Mouse (Mus musculus): ENCODE measurements around the gene Inafm1. TPM values are rescaled to one million over a fixed set of nuclear protein-coding genes. Genes with fewer than 3 reads are reported as not detected.
"Not testable (repeated sequence)": the region's sequence is repeated elsewhere in the genome, so short reads cannot be mapped to it uniquely, and the experiment has no call there.

Gene Inafm1
- polyA plus RNA-seq, 1 experiment from 2014 or later: 66.4 TPM

DNA sequence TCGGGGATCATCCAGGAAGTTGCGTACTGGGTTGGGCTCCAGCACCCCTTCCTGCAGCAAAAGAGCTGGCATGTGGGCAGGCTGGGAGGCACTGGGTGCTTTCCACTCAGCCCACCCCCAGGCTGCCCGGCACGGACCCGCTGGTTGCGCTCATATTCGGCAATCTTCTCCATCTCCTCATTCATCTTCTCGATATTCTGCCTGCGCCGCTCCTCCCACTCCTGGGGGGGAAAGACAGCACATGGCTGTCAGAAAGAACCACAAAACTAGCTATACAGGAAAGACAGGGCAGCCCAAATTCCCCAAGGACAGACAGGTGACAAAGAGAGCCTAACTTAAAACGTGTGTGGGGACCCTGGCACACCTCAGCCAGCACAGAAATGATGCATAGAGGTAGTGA, 7.3 kb upstream of the Inafm1 start:
- Histone ChIP-seq H3K4me2 (no peak overlapping the region), H3K9me3 (replicated peaks) (no peaks in the 10 kb centered on the region), H3K4me3 (replicated peaks) (no peak overlapping the region), H3K27me3 (replicated peaks) (no peaks in the 10 kb centered on the region), H3K27ac (replicated peaks) (no peak overlapping the region), H3K4me1 (peaks cover 13% of the 10 kb centered on the region), H3K36me3 (peaks cover 70% of the 10 kb centered on the region), H3K9ac (replicated peaks) (no peak overlapping the region)
- WGBS: 91% methylated on average over 11 of the region's 11 CpGs
- ATAC-seq (ENCODE audit: low FRiP score): no peak

DNA sequence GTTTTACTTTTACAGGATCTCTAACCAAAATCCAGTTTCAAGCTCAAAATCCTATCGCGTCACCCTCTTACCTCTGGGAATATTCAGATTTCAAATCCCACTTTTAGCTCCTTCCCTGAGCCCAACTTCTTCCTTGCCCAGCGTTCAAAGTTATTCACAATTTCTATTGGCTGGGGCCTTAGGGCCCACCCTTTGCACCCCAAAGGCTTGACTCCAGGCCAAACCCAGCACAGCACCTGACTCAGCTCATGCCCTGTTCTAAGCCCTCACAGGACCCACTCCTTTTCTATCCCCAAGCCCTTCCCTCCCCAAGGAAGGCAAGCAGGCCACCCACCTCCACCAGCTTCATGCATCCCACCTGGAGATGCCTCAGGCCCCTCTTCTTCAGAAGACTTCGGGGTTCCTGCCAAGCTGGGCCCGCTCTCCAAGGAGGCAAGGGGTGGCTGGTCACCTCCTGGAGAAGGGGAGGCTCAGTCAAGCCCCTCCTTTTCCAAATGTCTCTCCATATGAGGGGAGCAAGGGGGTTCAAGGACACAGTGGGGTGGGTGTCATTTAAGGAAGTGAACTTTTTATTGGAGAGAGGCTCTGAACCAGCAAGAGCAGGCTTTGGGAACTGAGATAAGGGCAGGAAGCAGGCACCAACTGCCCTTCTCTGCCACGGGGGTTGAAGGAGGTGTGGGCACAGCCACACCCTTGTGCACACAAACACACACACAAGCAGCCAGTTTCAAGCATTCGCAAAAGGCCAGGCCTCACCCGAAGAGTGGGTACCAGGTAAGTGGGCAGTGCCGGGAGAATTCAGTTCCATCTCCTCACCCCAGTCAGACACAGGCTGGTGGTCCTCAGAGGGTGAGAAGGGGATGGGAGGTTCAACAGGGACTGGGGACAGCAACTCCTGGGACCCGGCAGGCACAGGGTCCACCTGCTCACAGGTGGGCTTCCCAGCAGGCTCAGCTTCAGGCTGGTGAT, 1.8 kb upstream of the Inafm1 start:
- Histone ChIP-seq H3K9ac (replicated peaks) (no peak overlapping the region; the same call in 1 of the 2 replicates), H3K27me3 (replicated peaks) (no peaks in the 10 kb centered on the region), H3K4me2 (no peak overlapping the region), H3K36me3 (peaks cover 44% of the 10 kb centered on the region), H3K4me3 (replicated peaks) (no peak overlapping the region), H3K9me3 (replicated peaks) (no peaks in the 10 kb centered on the region), H3K4me1 (peaks cover 42% of the 10 kb centered on the region), H3K27ac (replicated peaks) (no peak overlapping the region)
- WGBS: 86% methylated on average over 10 of the region's 10 CpGs
- ATAC-seq (ENCODE audit: low FRiP score): no peak

DNA sequence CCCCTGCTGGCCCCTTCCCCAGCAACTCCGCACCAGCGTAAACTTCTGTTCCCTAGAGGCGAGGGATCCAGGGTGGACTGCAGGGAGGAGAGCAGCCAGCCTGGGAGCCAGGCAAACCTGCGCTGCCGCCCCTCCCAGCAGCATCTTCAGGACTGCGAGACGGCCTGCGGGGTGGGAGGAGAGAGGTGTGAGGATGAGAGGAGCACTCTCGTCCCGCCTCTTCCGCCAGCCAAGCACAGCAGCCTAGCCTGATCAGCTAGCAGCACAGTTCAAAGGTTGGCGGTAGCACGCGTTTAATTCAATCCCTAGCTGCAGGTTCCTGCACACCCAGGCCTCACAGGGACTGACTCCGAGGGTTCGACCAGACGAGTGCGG, 336 bp upstream of the Inafm1 start:
- peak overlapping the region; percentile 97 for H3K27ac ChIP-seq (replicated peaks)
- ATAC-seq (ENCODE audit: low FRiP score): peak; percentile 78
- peak overlapping the region; percentile 83 for H3K9ac ChIP-seq (replicated peaks)
- H3K36me3 ChIP-seq: peaks cover 36% of the 10 kb centered on the region
- peak overlapping the region; percentile 86 for H3K4me2 ChIP-seq
- H3K27me3 ChIP-seq (replicated peaks): no peaks in the 10 kb centered on the region
- H3K9me3 ChIP-seq (replicated peaks): no peaks in the 10 kb centered on the region
- peak overlapping the region; percentile 86 for H3K4me3 ChIP-seq (replicated peaks)
- peaks cover 46% of the 10 kb centered on the region for H3K4me1 ChIP-seq
- WGBS: under 1% methylated on average over 17 of the region's 18 CpGs

DNA sequence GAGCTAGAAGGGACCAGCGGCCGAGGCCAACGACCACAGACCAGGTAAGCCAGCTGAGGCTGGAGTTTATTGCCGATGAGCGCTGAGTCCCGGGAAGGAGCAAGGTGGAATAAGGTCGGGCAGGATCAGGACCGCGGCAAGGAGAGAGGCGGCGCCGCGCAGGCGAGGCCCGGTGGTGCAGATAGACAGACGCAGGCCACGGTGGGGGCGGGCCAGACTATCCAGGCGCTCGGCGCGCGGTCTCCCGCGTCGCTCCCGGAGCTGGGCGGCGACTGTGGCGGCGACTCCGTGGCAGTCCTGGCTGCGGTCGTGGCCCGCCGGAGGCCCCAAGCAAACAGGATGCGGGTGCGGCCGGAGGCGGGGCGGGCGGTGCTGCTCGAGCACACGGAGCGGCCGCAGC, 736 bp downstream of the Inafm1 start:
- Histone ChIP-seq H3K4me3 (replicated peaks) (peak overlapping the region; percentile 86), H3K9ac (replicated peaks) (peak overlapping the region; percentile 83), H3K4me2 (peak overlapping the region; percentile 86), H3K4me1 (peaks cover 46% of the 10 kb centered on the region), H3K36me3 (peaks cover 28% of the 10 kb centered on the region), H3K27ac (replicated peaks) (peak overlapping the region; percentile 97), H3K9me3 (replicated peaks) (no peaks in the 10 kb centered on the region), H3K27me3 (replicated peaks) (no peaks in the 10 kb centered on the region)
- ATAC-seq (ENCODE audit: low FRiP score): peak; percentile 81
- under 1% methylated on average over 41 of the region's 46 CpGs for WGBS

DNA sequence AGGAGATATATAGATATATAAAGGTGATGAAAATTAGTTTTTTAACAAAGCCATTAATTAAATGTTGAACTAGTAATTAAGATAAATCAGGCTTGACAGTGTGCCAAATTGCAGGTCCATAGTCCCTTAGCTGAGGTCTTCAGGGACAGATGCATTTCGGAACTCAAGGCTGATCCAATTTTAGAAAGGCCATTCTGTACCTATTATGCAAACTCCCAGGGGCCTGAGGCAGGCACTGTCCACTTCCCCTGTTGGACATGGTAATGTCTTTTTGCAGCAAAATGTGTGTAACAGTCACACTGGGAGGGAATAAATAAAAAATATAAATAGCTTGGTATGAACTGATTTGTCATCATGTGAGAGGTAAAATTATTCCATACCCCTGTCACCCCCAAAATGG, 2.3 kb downstream of the Inafm1 start:
- 0 out of 2 replicates have a peak overlapping the region, but pooled peaks have one; percentile 83 for H3K9ac ChIP-seq (replicated peaks)
- no peak for ATAC-seq (ENCODE audit: low FRiP score)
- no peaks in the 10 kb centered on the region for H3K27me3 ChIP-seq (replicated peaks)
- 30% methylated on average over 1 of the region's 1 CpGs for WGBS
- no peaks in the 10 kb centered on the region for H3K9me3 ChIP-seq (replicated peaks)
- H3K4me2 ChIP-seq: peak overlapping the region; percentile 86
- no peak overlapping the region for H3K27ac ChIP-seq (replicated peaks)
- H3K4me3 ChIP-seq (replicated peaks): peak overlapping the region; percentile 86
- H3K4me1 ChIP-seq: peaks cover 46% of the 10 kb centered on the region
- H3K36me3 ChIP-seq: peaks cover 14% of the 10 kb centered on the region

DNA sequence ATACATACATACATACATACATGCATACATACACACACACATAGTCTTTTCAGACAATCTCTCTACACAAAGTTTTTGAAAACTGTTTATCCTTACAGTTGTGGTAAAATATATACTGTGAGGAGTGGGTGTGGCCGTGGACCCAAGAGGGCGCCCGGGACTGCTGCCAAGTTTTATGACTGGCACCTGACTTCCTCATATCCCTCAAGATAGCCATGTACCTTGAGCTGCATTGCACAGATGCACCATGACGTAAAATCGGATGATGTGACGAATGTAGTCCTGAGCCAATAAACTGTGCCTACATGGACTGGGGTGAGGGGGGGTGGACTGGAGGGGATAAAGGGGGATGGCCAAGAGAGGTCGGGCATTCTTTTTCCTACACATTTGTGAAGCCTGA, 6.8 kb downstream of the Inafm1 start:
- H3K4me3 ChIP-seq (replicated peaks); H3K36me3 ChIP-seq; H3K27me3 ChIP-seq (replicated peaks); H3K9ac ChIP-seq (replicated peaks); ATAC-seq (ENCODE audit: low FRiP score); H3K9me3 ChIP-seq (replicated peaks); H3K4me2 ChIP-seq; H3K27ac ChIP-seq (replicated peaks): not testable (repeated sequence)
- WGBS: 89% methylated on average over 7 of the region's 7 CpGs
- H3K4me1 ChIP-seq: peaks cover 18% of the 10 kb centered on the region

DNA sequence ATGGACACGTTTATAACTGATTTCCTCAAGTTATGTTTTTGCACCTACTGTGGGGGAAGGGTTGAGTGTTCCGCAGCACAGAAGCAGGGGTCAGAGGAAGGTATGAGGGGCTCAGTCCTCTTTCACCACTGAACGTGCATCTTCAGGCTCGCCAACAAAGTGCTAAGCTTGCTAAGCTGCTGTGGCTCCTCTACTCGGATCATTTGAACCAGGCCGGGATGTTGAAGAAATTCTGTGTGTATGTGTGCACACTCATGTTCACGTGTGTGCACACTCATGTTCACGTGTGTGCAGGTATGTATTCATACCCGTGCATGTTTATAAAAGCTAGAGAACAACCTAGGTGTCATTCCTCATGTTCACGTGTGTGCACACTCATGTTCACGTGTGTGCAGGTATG, 7.6 kb downstream of the Inafm1 start:
- Histone ChIP-seq H3K36me3 (0 out of 2 replicates have a peak, but pooled peaks cover 2% of the 10 kb centered on the region), H3K4me3 (replicated peaks) (no peak overlapping the region), H3K9me3 (replicated peaks) (no peaks in the 10 kb centered on the region), H3K4me1 (peaks cover 10% of the 10 kb centered on the region), H3K4me2 (no peak overlapping the region), H3K9ac (replicated peaks) (no peak overlapping the region), H3K27ac (replicated peaks) (no peak overlapping the region), H3K27me3 (replicated peaks) (no peaks in the 10 kb centered on the region)
- ATAC-seq (ENCODE audit: low FRiP score): no peak
- 91% methylated on average over 11 of the region's 11 CpGs for WGBS

DNA sequence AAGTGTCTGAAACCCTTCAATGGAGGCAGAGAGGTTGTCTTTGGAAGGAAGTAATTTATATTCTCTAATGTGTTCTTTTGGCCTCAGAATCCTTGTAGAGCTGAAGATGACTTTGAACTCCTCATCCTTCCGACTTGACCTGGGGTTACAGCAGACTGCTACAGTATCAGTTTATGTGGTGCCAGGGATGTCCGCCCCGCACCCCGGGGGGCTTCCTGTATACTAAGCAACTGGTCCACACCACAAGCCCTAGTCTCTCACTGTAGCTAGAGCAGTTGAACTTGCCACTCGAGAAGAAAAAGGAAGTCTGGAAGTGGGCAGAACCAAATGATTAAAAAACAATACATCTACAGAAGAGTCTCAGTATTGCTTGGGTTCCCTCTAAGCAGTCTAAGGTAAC, 9.6 kb downstream of the Inafm1 start:
- WGBS: 85% methylated on average over 5 of the region's 5 CpGs
- Histone ChIP-seq H3K27me3 (replicated peaks) (no peaks in the 10 kb centered on the region), H3K4me2 (no peak overlapping the region), H3K9me3 (replicated peaks) (no peaks in the 10 kb centered on the region), H3K4me3 (replicated peaks) (no peak overlapping the region), H3K4me1 (no peaks in the 10 kb centered on the region), H3K27ac (replicated peaks) (no peak overlapping the region), H3K36me3 (0 out of 2 replicates have a peak, but pooled peaks cover 2% of the 10 kb centered on the region), H3K9ac (replicated peaks) (no peak overlapping the region)
- ATAC-seq (ENCODE audit: low FRiP score): no peak

DNA sequence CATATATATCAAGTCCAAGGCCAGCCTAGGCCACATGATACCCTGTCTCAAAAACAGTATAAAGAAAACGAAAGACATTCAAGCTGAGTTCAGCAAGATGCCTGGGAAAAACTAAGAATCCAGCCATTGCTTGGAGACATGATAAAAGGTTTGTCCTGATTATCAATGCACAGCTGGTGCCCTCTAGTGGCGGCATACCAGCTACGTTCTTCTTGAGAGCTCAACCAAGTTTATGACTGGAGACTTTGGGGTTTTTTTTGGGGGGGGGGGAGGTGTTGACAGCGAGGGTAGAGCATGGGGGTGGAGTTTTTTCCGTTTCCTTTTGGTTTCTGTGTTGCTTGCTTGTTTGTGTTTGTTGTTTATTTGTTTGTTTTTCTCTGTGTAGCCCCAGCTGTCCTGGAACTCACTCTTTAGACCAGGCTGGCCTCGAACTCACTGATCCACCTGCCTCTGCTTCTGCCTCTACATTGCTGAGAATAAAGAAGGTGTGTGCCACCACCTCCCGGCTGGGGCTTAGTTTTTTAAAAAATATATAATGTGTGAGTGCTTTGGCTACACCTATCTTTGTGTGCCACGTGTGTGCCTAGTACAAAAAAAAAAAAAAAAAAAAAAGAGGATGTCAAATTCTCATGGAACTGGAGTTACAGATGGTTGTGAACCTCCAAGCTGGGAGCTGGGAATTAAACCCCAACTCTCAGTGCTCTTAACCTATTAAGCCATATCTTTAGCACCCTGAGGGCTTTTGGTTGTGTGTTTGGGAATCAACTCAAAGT, 10.2 kb downstream of the Inafm1 start:
- ATAC-seq (ENCODE audit: low FRiP score): no peak

DNA sequence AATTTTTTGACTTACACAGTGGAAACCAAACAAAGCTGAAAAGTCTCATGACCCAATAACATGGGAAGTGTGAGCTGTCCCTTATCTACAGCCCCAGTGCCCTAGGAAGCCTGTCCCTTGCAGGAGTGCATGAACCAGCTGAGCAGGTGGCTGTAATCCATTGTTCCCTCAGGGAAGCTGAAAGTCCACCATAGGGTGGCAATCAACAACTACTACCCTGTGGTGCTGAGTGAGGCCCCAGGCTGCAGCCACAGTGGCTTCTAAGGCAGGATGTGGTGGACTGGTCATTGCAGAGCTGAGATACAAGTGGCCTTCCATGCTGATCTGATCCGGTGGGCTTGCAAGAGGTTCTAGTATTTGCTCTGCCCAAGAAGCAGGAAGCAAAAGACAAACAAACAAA, 12.3 kb downstream of the Inafm1 start:
- no peaks in the 10 kb centered on the region for H3K36me3 ChIP-seq
- no peak overlapping the region for H3K4me2 ChIP-seq
- no peak overlapping the region for H3K9ac ChIP-seq (replicated peaks)
- no peak overlapping the region for H3K27ac ChIP-seq (replicated peaks)
- no peaks in the 10 kb centered on the region for H3K27me3 ChIP-seq (replicated peaks)
- 71% methylated on average over 1 of the region's 1 CpGs for WGBS
- no peak overlapping the region for H3K4me3 ChIP-seq (replicated peaks)
- no peaks in the 10 kb centered on the region for H3K4me1 ChIP-seq
- H3K9me3 ChIP-seq (replicated peaks): no peaks in the 10 kb centered on the region
- ATAC-seq (ENCODE audit: low FRiP score): no peak

More for the DNA sequence above, 10.2 kb downstream of the Inafm1 start:
- no peak overlapping the region for H3K27ac ChIP-seq (replicated peaks)
- H3K4me2 ChIP-seq: no peak overlapping the region
- no peak overlapping the region for H3K9ac ChIP-seq (replicated peaks)
- no peaks in the 10 kb centered on the region for H3K9me3 ChIP-seq (replicated peaks)
- no peaks in the 10 kb centered on the region for H3K4me1 ChIP-seq
- no peaks in the 10 kb centered on the region for H3K27me3 ChIP-seq (replicated peaks)
- WGBS: 29% methylated on average over 8 of the region's 8 CpGs
- no peak overlapping the region for H3K4me3 ChIP-seq (replicated peaks)
- H3K36me3 ChIP-seq: no peaks in the 10 kb centered on the region

DNA sequence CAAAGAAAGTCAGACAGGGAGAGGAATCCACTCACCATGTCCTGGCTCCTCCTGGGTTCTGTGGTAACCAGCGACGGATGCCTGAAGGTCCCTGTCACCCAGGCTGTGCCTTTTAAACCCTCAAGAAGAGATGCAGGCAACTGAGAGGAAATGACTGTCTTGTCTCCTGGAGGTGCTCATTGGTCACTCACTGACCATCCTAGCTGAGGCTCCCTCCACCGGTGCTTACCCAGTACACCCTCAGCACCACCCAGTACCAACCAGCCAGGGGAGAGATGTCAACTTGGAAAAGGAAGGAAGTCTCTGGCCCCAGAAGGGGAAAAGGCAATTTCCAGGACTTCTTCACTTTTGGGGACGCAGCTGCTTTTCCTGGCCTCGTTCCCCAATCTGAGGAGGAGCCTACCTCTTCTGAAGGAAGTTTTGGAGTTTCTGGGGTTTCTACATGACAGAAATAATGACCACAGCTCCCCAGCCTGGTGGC, 14.3 kb downstream of the Inafm1 start, which contains the start of gene C5ar1:
TSS of gene C5ar1 (minus strand) at position 431 of the 481 bp plus-strand sequence.
- H3K36me3 ChIP-seq: no peaks in the 10 kb centered on the region
- H3K4me1 ChIP-seq: no peaks in the 10 kb centered on the region
- no peak for ATAC-seq (ENCODE audit: low FRiP score)
- no peaks in the 10 kb centered on the region for H3K27me3 ChIP-seq (replicated peaks)
- no peak within 1 kb of the TSS for H3K9ac ChIP-seq (replicated peaks)
- no peak within 1 kb of the TSS for H3K4me2 ChIP-seq
- no peaks in the 10 kb centered on the region for H3K9me3 ChIP-seq (replicated peaks)
- no peak within 1 kb of the TSS for H3K4me3 ChIP-seq (replicated peaks)
- WGBS: 84% methylated on average over 5 of the region's 5 CpGs
- H3K27ac ChIP-seq (replicated peaks): no peak within 1 kb of the TSS
